ENCODE assay signal across 18 mouse cellular contexts in genomic region chr9:83646691-83647090, GRCm38 (mm10).
DNase-seq lines count a peak whose midpoint lies in the region; ATAC-seq and TF ChIP-seq lines count a peak whose summit lies in the region.
"Had no signal": no experiment of that assay in that cellular context is flagged by ENCODE, and none has a peak within 500 bp of the region (broad histone marks: within the 10 kb centered on the region; RNA-seq: fewer than 3 reads in every experiment).

No protein-coding gene starts in this region.

- H3K4me2 ChIP-seq in hindbrain, postnatal 0 days (ENCODE audit: low read depth, low read length): no peak overlapping the region
- H3K4me2 ChIP-seq: embryonic facial prominence, embryonic 12.5 days; forebrain, embryonic 13.5 days; forebrain, embryonic 15.5 days had no signal

- no peak overlapping the region for H3K27ac ChIP-seq in hindbrain, postnatal 0 days
- H3K27ac ChIP-seq: embryonic facial prominence, embryonic 10.5 days; embryonic facial prominence, embryonic 12.5 days; forebrain, embryonic 15.5 days had no signal

- WGBS in hindbrain, postnatal 0 days: 80% methylated on average over 5 of the region's 5 CpGs

- H3K27me3 ChIP-seq in hindbrain, postnatal 0 days (ENCODE audit: insufficient read depth, low read length): no peaks in the 10 kb centered on the region
- H3K27me3 ChIP-seq: embryonic facial prominence, embryonic 12.5 days; forebrain, embryonic 13.5 days; forebrain, embryonic 15.5 days had no signal

- DNase-seq in heart, adult 11 months: peak; percentile 31
- no peak for DNase-seq in heart, postnatal 25 days (ENCODE audit: low spot score)
- DNase-seq in left cerebral cortex, postnatal 25 days (ENCODE audit: low spot score in 2 of 2): peak; percentile 8 to 68
- no peak for DNase-seq in left cerebral cortex, postnatal 36 days (ENCODE audit: low spot score in 2 of 2)
- DNase-seq in telencephalon, adult 2 months (ENCODE audit: low read depth, low spot score): peak; percentile 55
- DNase-seq in hindbrain, postnatal 0 days (ENCODE audit: low spot score): no peak
- DNase-seq: adrenal gland, adult 2 months; adrenal gland, postnatal 10 days; adrenal gland, postnatal 25 days; cerebellum, adult 11-12 months; cerebellum, adult 2 months; cerebellum, adult 9-10 months; cerebellum, postnatal 10 days; cerebellum, postnatal 25 days had no signal

- no peaks in the 10 kb centered on the region for H3K9me3 ChIP-seq in hindbrain, postnatal 0 days (ENCODE audit: low read length)
- H3K9me3 ChIP-seq: embryonic facial prominence, embryonic 10.5 days; embryonic facial prominence, embryonic 12.5 days; forebrain, embryonic 13.5 days; forebrain, embryonic 15.5 days had no signal

- H3K36me3 ChIP-seq in hindbrain, postnatal 0 days (ENCODE audit: insufficient read depth, low read length): no peaks in the 10 kb centered on the region
- H3K36me3 ChIP-seq: embryonic facial prominence, embryonic 10.5 days; embryonic facial prominence, embryonic 12.5 days; forebrain, embryonic 15.5 days had no signal

- ATAC-seq in hindbrain, postnatal 0 days: no peak
- ATAC-seq: forebrain, embryonic 13.5 days; forebrain, embryonic 15.5 days had no signal

- no peaks in the 10 kb centered on the region for H3K4me1 ChIP-seq in hindbrain, postnatal 0 days (ENCODE audit: insufficient read depth, low read length)
- H3K4me1 ChIP-seq: embryonic facial prominence, embryonic 12.5 days had no signal

- intact Hi-C loops in heart, postnatal 25 days (cut with DNase I): no loop called here
- intact Hi-C loops in left cerebral cortex, postnatal 25 days (cut with DNase I): no loop called here
- intact Hi-C loops in left cerebral cortex, postnatal 36 days (cut with DNase I): no loop called here

- H3K9ac ChIP-seq in hindbrain, postnatal 0 days (replicated peaks; ENCODE audit: low read length): no peak overlapping the region
- H3K9ac ChIP-seq: embryonic facial prominence, embryonic 12.5 days; forebrain, embryonic 13.5 days; forebrain, embryonic 15.5 days had no signal

- no peak for TF ChIP-seq CTCF in hindbrain, postnatal 0 days (IDR thresholded peaks at IDR 0.05; ENCODE audit: low read depth)

- no peak overlapping the region for H3K4me3 ChIP-seq in hindbrain, postnatal 0 days (ENCODE audit: low read length)
- H3K4me3 ChIP-seq: embryonic facial prominence, embryonic 10.5 days; embryonic facial prominence, embryonic 12.5 days; forebrain, embryonic 13.5 days; forebrain, embryonic 15.5 days had no signal

Comparison
In these comparisons a context has a peak if more than half of its experiments do, and no peak if none do; other contexts are left out.
1. DNase-seq: peak in heart, adult 11 months (single experiment), left cerebral cortex, postnatal 25 days (2 of 2) and telencephalon, adult 2 months (single experiment); none in heart, postnatal 25 days (single experiment), left cerebral cortex, postnatal 36 days (0 of 2) and hindbrain, postnatal 0 days (single experiment).